Mouse (Mus musculus): ENCODE measurements around the gene Ubac2.

- TF ChIP-seq ETS1 (conservative IDR thresholded peaks at IDR 0.05; ENCODE audit: low read depth, low read length) (no peak), CTCF (conservative IDR thresholded peaks at IDR 0.05 in 1 of 2, IDR thresholded peaks at IDR 0.05 in 1 of 2; ENCODE audit: low read depth in 2 of 2, low read length in 2 of 2) (no peak), KAT2A (IDR thresholded peaks at IDR 0.05; ENCODE audit: insufficient replicate concordance, low read length) (no peak), ZC3H11A (IDR thresholded peaks at IDR 0.05; ENCODE audit: low read depth, low read length) (no peak), SMC3 (IDR thresholded peaks at IDR 0.05; ENCODE audit: low read depth, low read length) (no peak), ZNF384 (IDR thresholded peaks at IDR 0.05; ENCODE audit: low read depth, low read length) (no peak), EP300 (IDR thresholded peaks at IDR 0.05; ENCODE audit: low read length) (no peak), GABPA (IDR thresholded peaks at IDR 0.05; ENCODE audit: insufficient replicate concordance, low read depth, low read length) (no peak), POLR2A (IDR thresholded peaks at IDR 0.05; ENCODE audit: low read depth, low read length) (no peak), RAD21 (IDR thresholded peaks at IDR 0.05; ENCODE audit: low read depth, low read length) (no peak), BHLHE40 (IDR thresholded peaks at IDR 0.05; ENCODE audit: low read depth, low read length) (no peak), RCOR1 (conservative IDR thresholded peaks at IDR 0.05; ENCODE audit: low read depth, low read length) (no peak), PAX5 (IDR thresholded peaks at IDR 0.05; ENCODE audit: low read length) (no peak)
Measured at GRCm38 (mm10) chr14:121994846-121995556, 116.6 kb downstream of the Ubac2 start.

Data from CH12.LX (cell line).